Mouse (Mus musculus) erythroblast, embryonic 14.5 days (primary cell): ENCODE data around the gene Zfhx2. TPM values are rescaled to one million over a fixed set of nuclear protein-coding genes. Genes with fewer than 3 reads are reported as not detected.

Experiments used
- H3K27me3 ChIP-seq: 2 replicates; pipeline ENCODE4 v1.6.1; 2012; ENCODE audit warnings: inconsistent platforms; ENCODE audit not compliant: control insufficient read depth
- H3K36me3 ChIP-seq: 2 replicates; pipeline ENCODE4 v1.6.1; 2012; ENCODE audit warnings: mild to moderate bottlenecking, inconsistent platforms; ENCODE audit not compliant: control insufficient read depth
- H3K4me1 ChIP-seq: 2 replicates; pipeline ENCODE4 v1.6.1; 2012; ENCODE audit warnings: inconsistent platforms; ENCODE audit not compliant: control insufficient read depth
- H3K4me3 ChIP-seq: replicated peaks from 2 replicates; pipeline ENCODE3; 2012; ENCODE audit warnings: moderate library complexity, mild to moderate bottlenecking, inconsistent platforms
- H3K9me3 ChIP-seq: 2 replicates; pipeline ENCODE4 v1.6.1; 2012; ENCODE audit warnings: low read length, inconsistent platforms, mixed read lengths; ENCODE audit not compliant: control insufficient read depth
- GATA1 ChIP-seq: IDR thresholded peaks from 2 replicates; pipeline ENCODE4 v1.6.1; 2012; ENCODE audit warnings: low read length, inconsistent platforms, mixed read lengths
- TAL1 ChIP-seq: IDR thresholded peaks from 3 replicates; pipeline ENCODE4 v1.6.1; 2012; ENCODE audit warnings: low read length, inconsistent platforms, mixed read lengths
- polyA plus RNA-seq: library from polyadenylated mRNA; stranded (reverse); fragments of >175 nt; gene quantifications from 2 replicates; pipeline ENCODE4 v1.2.3, GENCODE M21; 2012

Zfhx2 gene
- polyA plus RNA-seq, 1 experiment, result 0.06 TPM

DNA sequence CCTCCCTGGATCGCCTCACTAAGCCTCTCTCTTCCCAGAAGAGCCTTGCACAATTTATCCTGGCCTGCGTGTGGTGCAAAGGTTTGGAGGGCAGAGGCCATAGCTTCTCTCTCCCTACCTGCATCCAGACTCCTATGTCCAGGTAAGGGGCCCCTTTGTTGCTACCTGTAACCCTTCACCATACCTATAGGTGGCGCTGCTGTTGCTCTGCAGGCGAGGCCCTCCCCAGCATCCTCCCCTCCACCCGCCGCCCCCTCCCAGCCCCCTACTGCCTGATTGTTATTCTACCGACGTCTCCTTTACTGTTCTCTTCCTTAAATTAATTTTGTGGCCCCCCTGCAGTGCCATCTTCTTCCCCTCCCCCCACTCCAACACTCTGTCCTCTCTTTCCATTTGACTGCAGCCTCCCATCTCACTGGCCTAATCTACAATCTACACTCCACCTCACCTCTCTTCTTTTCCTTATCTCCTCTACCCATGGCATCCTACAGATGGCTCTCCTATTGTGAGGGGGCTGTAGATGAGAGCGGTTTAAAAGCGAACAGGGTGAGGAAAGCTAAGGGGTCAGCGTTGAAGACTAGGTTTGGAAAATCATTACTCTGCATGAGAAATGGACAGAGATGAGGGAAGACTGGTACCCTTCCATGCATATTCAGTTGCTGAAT lies 63.0 kb downstream of the Zfhx2 start:
- TF ChIP-seq TAL1, result no peak
- no peak for TF ChIP-seq GATA1
- H3K4me1 ChIP-seq, result peaks cover 18% of the 10 kb centered on the region
- peaks cover 15% of the 10 kb centered on the region for H3K36me3 ChIP-seq
- H3K4me3 ChIP-seq, result no peak overlapping the region
- no peaks in the 10 kb centered on the region for H3K27me3 ChIP-seq
- H3K9me3 ChIP-seq, result no peaks in the 10 kb centered on the region

DNA sequence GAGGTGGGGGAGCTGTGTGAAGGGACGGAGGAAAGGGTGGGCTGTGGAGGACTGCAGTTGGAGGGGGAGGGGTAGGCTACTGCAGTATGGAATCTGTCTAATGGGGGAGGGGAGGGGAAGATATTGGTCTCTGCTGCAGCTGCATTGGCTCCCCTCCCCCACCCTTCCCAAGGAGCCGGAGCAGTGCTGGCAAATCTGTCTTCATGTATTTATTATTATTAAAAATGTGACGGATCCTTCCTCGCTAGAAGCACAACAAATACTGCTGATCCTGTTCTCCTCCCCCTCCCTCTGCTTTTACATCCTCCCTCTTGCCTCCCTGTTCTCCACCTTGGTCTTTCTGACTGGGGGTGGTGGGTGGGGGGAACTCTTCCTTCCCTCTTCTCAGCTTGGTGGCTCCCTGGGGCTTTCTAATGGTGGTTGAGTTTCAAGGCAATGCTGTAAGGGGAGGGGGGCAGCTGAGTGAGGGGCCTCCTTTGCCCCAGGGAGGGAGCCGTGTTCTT lies 63.7 kb downstream of the Zfhx2 start:
- H3K4me3 ChIP-seq, result no peak overlapping the region
- H3K9me3 ChIP-seq, result no peaks in the 10 kb centered on the region
- H3K36me3 ChIP-seq, result peaks cover 21% of the 10 kb centered on the region
- H3K27me3 ChIP-seq, result no peaks in the 10 kb centered on the region
- TF ChIP-seq GATA1 (no peak), TAL1 (no peak)
- H3K4me1 ChIP-seq, result peaks cover 18% of the 10 kb centered on the region

DNA sequence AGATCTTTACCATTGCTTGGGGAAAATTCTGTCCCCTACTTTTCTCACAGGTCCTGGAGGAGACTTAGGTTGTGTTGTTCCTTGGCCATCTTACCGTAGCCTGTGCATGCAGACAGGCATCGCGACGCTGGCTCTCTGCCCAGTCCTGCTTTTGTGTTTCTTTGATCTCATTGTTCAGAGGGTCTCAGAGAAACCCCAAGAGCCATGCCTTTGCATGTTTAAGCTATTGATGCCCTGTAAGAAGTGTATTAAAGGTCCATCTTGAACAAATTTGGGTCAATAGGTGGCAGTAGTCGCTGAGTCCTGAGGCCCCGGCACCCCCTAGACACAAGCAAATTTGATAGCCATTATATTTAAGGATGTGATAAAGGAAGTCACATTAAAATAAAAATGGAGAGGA lies 64.5 kb downstream of the Zfhx2 start:
- Histone ChIP-seq H3K4me1 (peaks cover 18% of the 10 kb centered on the region), H3K4me3 (no peak overlapping the region), H3K9me3 (no peaks in the 10 kb centered on the region), H3K27me3 (no peaks in the 10 kb centered on the region), H3K36me3 (peaks cover 28% of the 10 kb centered on the region)
- TF ChIP-seq GATA1 (no peak), TAL1 (no peak)

DNA sequence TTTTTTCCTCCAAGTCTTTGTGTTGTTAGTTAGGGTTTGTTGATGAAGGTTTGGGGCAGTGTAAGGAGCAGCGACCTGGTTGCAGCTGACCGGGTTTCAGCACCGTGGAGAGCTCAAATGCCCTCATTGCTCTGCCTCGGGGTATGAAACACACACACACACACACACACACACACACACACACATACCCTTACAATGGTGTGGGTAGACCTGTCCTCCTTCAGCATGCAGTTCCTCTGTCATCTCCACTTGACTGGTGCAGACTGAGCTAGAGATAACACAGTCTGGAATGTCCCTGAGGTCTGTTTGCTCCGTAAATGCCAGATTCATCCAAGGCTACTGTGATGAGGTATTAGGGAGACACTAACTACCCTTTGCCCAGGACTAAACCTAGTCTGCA lies 64.9 kb downstream of the Zfhx2 start:
- H3K36me3 ChIP-seq, result peaks cover 32% of the 10 kb centered on the region
- H3K9me3 ChIP-seq, result no peaks in the 10 kb centered on the region
- no peak overlapping the region for H3K4me3 ChIP-seq
- no peaks in the 10 kb centered on the region for H3K27me3 ChIP-seq
- TF ChIP-seq GATA1, result no peak
- TF ChIP-seq TAL1, result no peak
- H3K4me1 ChIP-seq, result peaks cover 18% of the 10 kb centered on the region

DNA sequence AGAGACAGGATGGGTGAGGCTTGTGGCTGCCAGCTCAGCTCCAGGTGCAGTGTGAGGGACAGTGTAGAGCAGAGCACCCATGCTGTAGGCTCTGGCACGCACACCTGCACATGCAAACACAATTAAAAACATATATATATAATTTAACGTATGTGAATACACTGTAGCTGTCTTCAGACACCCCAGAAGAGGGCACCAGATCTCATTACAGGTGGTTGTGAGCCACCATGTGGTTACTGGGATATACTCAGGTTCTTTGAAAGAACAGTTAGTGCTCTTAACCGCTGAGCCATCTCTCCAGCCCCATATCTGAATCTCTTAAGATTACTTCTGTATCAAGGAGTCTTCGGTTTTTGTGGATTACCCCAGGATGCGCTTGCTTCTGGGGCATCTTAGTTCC lies 66.6 kb downstream of the Zfhx2 start:
- Histone ChIP-seq H3K9me3 (no peaks in the 10 kb centered on the region), H3K4me3 (no peak overlapping the region), H3K27me3 (no peaks in the 10 kb centered on the region), H3K36me3 (peaks cover 50% of the 10 kb centered on the region), H3K4me1 (peaks cover 18% of the 10 kb centered on the region)
- TF ChIP-seq TAL1 (no peak), GATA1 (no peak)

DNA sequence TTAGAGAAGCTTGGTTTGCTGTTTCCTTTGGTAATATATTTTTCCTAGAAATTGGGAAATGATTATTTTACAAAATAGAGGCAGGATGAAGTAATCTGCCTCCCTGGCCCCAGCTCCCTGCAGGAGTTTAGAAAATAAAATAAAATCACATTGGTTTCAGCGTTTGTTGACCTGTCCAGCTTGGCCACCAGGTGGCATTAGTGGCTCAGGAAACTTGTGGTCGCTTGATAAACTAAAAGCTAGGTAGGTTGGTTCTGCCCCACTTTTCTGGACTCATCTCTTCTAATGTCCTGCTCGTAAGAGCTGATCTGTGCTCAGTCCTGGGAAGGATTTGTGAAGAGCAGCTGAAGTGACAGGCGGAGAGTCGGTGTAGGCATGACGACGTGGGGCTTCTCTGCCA lies 67.9 kb downstream of the Zfhx2 start:
- H3K4me3 ChIP-seq, result no peak overlapping the region
- H3K9me3 ChIP-seq, result no peaks in the 10 kb centered on the region
- H3K36me3 ChIP-seq, result peaks cover 62% of the 10 kb centered on the region
- no peaks in the 10 kb centered on the region for H3K27me3 ChIP-seq
- H3K4me1 ChIP-seq, result peaks cover 12% of the 10 kb centered on the region
- TF ChIP-seq TAL1, result no peak
- TF ChIP-seq GATA1, result no peak

DNA sequence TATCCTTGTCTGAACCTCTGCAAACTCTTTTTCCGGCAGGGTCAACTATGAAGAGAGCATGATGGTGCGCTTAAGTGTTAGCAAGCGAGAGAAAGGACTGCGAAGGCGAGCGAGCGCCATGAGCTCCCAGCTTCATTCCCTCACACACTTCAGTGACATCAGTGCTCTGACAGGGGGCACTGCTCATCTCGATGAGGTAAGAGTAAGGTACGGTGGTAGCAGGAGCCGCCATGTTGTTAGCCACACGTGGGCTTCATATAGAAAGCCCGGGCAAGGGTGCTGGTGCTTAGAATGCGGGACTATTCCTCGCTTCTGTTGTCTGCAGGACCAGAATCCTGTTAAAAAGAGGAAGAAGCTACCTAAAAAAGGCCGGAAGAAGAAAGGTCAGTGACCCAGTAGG lies 69.1 kb downstream of the Zfhx2 start:
- no peaks in the 10 kb centered on the region for H3K27me3 ChIP-seq
- H3K4me3 ChIP-seq, result no peak overlapping the region
- H3K36me3 ChIP-seq, result peaks cover 66% of the 10 kb centered on the region
- 0 out of 2 replicates have a peak, but pooled peaks cover 1% of the 10 kb centered on the region for H3K4me1 ChIP-seq
- H3K9me3 ChIP-seq, result no peaks in the 10 kb centered on the region
- TF ChIP-seq TAL1 (no peak), GATA1 (no peak)

DNA sequence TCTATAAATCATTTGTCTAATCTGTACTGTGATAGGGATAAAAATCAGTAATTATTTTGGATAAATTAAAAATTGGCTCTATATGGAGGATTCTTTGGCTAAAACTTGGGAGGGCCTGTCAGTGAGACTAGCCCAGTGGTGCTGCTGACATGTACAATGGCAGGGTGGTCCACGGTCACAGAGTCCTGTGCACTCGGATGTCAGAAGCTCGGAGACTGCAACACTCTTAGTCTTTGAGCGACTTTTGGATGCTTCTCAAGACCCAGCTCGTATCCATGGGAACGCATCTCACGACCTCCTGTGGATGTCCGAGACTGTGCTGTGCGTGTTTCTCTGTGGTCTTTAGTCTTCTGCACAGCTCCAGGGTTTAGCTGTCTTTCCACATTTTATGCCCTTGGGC lies 71.7 kb downstream of the Zfhx2 start:
- H3K27me3 ChIP-seq, result no peaks in the 10 kb centered on the region
- TF ChIP-seq GATA1 (no peak), TAL1 (no peak)
- H3K36me3 ChIP-seq, result peaks cover 73% of the 10 kb centered on the region
- no peaks in the 10 kb centered on the region for H3K9me3 ChIP-seq
- peaks cover 18% of the 10 kb centered on the region for H3K4me1 ChIP-seq
- H3K4me3 ChIP-seq, result no peak overlapping the region

DNA sequence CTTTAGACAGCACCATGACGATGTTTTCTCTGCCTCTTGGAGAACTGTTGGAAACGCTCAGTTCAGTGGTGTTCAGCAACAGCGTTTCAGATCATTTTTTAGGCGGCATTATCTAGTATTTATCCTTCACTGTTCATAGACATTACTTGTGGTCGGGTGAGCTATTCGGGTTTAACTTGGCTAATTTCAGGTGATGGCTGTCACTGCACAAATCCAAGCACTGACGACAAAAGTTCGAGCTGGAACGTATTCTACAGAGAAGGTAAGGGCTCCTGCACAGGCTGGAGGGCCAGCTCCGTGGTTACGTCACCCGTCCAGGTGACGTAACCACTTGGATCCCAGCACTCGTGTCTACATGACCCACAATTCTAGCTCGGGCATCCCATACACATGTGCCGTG lies 75.2 kb downstream of the Zfhx2 start:
- Histone ChIP-seq H3K4me3 (no peak overlapping the region), H3K36me3 (peaks cover 42% of the 10 kb centered on the region)
- TF ChIP-seq TAL1, result no peak
- no peak for TF ChIP-seq GATA1

DNA sequence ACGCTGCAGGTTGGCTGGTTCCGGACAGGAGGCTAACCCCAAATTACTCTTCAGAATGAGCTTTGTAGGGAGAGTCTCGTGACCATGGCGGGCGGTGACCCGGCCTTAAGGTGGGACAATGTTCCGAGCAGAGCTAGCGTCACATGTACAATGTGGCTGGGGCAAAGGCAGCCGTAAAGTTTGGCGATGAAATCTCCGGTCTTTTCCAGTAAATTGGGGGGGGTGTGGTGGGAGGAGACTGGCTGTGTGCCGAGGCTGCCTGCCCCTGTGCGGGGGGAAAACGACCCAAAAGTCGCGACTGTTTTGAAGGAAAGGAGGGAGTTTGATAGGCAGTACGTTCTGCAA lies 76.4 kb downstream of the Zfhx2 start:
- Histone ChIP-seq H3K36me3 (peaks cover 30% of the 10 kb centered on the region), H3K4me1 (peaks cover 28% of the 10 kb centered on the region), H3K4me3 (peak overlapping the region; percentile 78), H3K9me3 (no peaks in the 10 kb centered on the region), H3K27me3 (no peaks in the 10 kb centered on the region)
- TF ChIP-seq GATA1, result no peak
- no peak for TF ChIP-seq TAL1

More for the DNA sequence above, 75.2 kb downstream of the Zfhx2 start:
- no peaks in the 10 kb centered on the region for H3K9me3 ChIP-seq
- no peaks in the 10 kb centered on the region for H3K27me3 ChIP-seq
- peaks cover 28% of the 10 kb centered on the region for H3K4me1 ChIP-seq
